Mouse (Mus musculus): ENCODE measurements around the gene Lhb.

DNA sequence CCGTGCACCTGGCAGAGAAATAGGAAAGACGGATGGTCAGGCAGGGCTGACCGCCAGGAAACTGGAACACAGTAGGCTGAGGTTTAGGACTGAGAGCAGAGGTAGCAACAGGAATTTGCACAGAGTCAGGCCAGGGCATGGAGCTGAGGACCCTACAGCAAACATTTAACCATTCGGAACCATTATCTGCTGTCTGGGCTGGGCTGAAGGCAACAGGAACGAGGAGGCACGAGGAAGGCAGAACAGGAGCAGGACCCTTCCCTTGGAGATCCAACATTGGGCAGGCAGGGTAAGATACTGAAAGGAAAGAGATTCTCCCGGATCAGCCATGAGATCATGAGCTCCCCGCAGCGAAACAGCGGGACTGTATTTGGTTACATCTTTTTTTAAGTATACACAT is 12.8 kb upstream of the Lhb start:
- TF ChIP-seq POLR2A (IDR thresholded peaks at IDR 0.05; ENCODE audit: extremely low read depth, insufficient read depth, low read length) (no peak), CTCF (IDR thresholded peaks at IDR 0.05; ENCODE audit: low read depth, low read length) (no peak)

Measured in liver, adult 2 months (tissue).